Mouse (Mus musculus): ENCODE measurements around the gene Coro1c. TPM values are rescaled to one million over a fixed set of nuclear protein-coding genes. Genes with fewer than 3 reads are reported as not detected.

Gene Coro1c
- polyA plus RNA-seq (2021; fragmentation: Nextera tagmentation): 24.9 and 26.3 TPM in 2 replicates
- long read RNA-seq, experiment 1, transcript Coro1c-201 (11 exons, 3,491 nt): major isoform, 219 of 269 reads
- long read RNA-seq, experiment 1, partial matches to known transcripts: 40 of 269 reads
- long read RNA-seq, experiment 1, other reads (novel, unspliced or antisense): 10 of 269 reads
- long read RNA-seq, experiment 2, transcript Coro1c-201 (11 exons, 3,491 nt): major isoform, 10 of 27 reads
- long read RNA-seq, experiment 2, partial matches to known transcripts: 3 of 27 reads
- long read RNA-seq, experiment 2, other reads (novel, unspliced or antisense): 14 of 27 reads

GRCm38 (mm10) chr5:113908592-113909441, at the start of gene Coro1c:
Coro1c (minus strand) TSS chr5:113908758.

GRCm38 (mm10) chr5:113832490-113832901, 76.1 kb downstream of the Coro1c start, which contains the start of gene Selplg:
Selplg (minus strand) TSS chr5:113832644.

GRCm38 (mm10) chr5:113800280-113800679, 108.3 kb downstream of the Coro1c start, which contains the start of gene Tmem119:
Tmem119 (minus strand) TSS chr5:113800516.

Other genes starting within 250 kb of the Coro1c start
- not detected in 2 replicates for gene 1700069L16Rik, start 184.0 kb downstream of the Coro1c start, polyA plus RNA-seq (2021; fragmentation: Nextera tagmentation)
- gene Ficd, start 173.0 kb downstream of the Coro1c start, polyA plus RNA-seq (2021; fragmentation: Nextera tagmentation): 11.8 and 12.6 TPM in 2 replicates
- gene Sart3, start 136.2 kb downstream of the Coro1c start, polyA plus RNA-seq (2021; fragmentation: Nextera tagmentation): 7.1 and 7.3 TPM in 2 replicates
- gene Iscu, start 136.0 kb downstream of the Coro1c start, polyA plus RNA-seq (2021; fragmentation: Nextera tagmentation): 333 and 381 TPM in 2 replicates
- gene Tmem119, start 108.2 kb downstream of the Coro1c start, polyA plus RNA-seq (2021; fragmentation: Nextera tagmentation): 18.5 and 23.3 TPM in 2 replicates
- gene Selplg, start 76.1 kb downstream of the Coro1c start, polyA plus RNA-seq (2021; fragmentation: Nextera tagmentation): 40.8 and 41.8 TPM in 2 replicates
- gene Ssh1, start 85.1 kb upstream of the Coro1c start, polyA plus RNA-seq (2021; fragmentation: Nextera tagmentation): 4.1 and 8.4 TPM in 2 replicates
- gene Dao, start 94.9 kb upstream of the Coro1c start, polyA plus RNA-seq (2021; fragmentation: Nextera tagmentation): 0.05 TPM in 1 of 2 replicates, not detected in the other
- 6.1 and 11.8 TPM in 2 replicates for gene Usp30, start 156.7 kb upstream of the Coro1c start, polyA plus RNA-seq (2021; fragmentation: Nextera tagmentation)
- gene Svop, start 182.8 kb upstream of the Coro1c start, polyA plus RNA-seq (2021; fragmentation: Nextera tagmentation): 112 and 114 TPM in 2 replicates
- 9.3 and 12.9 TPM in 2 replicates for gene Alkbh2, start 219.5 kb upstream of the Coro1c start, polyA plus RNA-seq (2021; fragmentation: Nextera tagmentation)
- gene Ung, start 221.6 kb upstream of the Coro1c start, polyA plus RNA-seq (2021; fragmentation: Nextera tagmentation): 2.3 and 2.6 TPM in 2 replicates
- 1.3 and 1.6 TPM in 2 replicates for gene Acacb, start 237.8 kb upstream of the Coro1c start, polyA plus RNA-seq (2021; fragmentation: Nextera tagmentation)

Data from left cerebral cortex, adult 6 months (tissue).